Mouse (Mus musculus): ENCODE results near the gene Kif9. TPM values are rescaled to one million over a fixed set of nuclear protein-coding genes. Genes with fewer than 3 reads are reported as not detected.

Kif9 gene
- polyA plus RNA-seq (2016; fragmentation: Nextera tagmentation; extraction: Ambion mirVana) = 0.74 and 0.86 TPM in 2 replicates

DNA sequence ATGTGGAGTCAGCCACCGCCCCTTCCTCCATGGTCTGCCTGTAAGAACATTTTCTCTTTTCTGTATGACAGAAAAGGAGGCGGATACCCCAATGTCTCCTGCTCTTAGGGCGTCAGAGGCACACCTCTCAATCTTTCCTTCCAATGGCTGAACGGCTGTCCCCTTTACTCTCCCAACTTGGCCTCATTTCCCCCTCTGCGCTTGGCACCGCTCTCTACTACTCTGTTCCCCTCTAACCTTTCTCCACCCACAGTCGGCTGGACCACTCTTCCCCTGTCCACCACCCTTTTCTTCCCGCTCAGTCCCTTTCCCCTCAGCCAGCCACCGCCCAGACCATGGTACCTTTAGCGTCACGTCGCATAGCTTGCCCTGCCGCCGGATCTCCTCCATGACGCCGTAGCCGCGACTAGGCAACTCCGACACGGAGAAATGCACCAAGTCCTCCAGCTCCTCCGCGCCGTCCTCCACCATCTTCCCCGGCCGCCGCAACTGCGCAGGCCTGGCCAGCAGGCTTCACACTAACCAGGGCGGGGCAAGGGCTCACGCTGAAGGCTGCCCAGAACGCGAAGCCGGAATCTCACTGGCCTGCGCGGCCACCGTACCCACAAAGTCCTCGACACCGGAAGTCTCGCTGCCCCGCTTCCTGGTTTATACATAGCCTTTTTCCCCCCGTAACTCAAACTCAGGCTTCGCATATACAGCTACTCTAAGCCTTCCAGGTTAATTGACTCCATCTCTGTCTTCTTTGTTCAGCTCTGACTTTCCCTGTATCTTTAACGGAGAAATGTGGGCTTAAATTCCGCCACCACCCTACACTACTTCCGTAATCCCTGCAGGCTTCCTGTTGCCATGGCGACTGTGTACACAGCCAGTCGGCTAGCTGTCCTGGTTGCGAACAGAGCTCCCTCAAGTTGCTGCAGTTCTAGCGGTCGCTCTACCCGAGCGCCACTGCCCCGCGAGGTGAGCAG is at the start of gene Kif9, which contains the start of gene Klhl18:
Gene Kif9 (plus strand): TSS at position 835 of the 968 bp plus-strand sequence.
Gene Klhl18 (minus strand): TSS at position 571 of the 968 bp plus-strand sequence.
- under 1% methylated on average over 53 of the region's 53 CpGs for WGBS
- ATAC-seq (ENCODE audit: insufficient number of reproducible peaks, low FRiP score) = peak; percentile 99
- Histone ChIP-seq H3K9ac (peak within 1 kb of the TSS; percentile 79), H3K9me3 (replicated peaks) (no peaks in the 10 kb centered on the region), H3K36me3 (peaks cover 11% of the 10 kb centered on the region; the same call in 1 of the 2 replicates), H3K27me3 (replicated peaks) (peaks cover 18% of the 10 kb centered on the region), H3K4me2 (peak within 1 kb of the TSS; percentile 85), H3K4me3 (peak within 1 kb of the TSS; percentile 74), H3K27ac (ENCODE audit: poor library complexity, severe bottlenecking) (peak within 1 kb of the TSS; percentile 89), H3K4me1 (replicated peaks) (peaks cover 18% of the 10 kb centered on the region)

- peaks cover 68% of the 10 kb centered on the region for H3K36me3 ChIP-seq
- no peak overlapping the region for H3K9ac ChIP-seq
- H3K4me3 ChIP-seq = no peak overlapping the region
- no peaks in the 10 kb centered on the region for H3K27me3 ChIP-seq (replicated peaks)
- no peak overlapping the region for H3K27ac ChIP-seq (ENCODE audit: poor library complexity, severe bottlenecking)
- H3K9me3 ChIP-seq (replicated peaks) = no peaks in the 10 kb centered on the region
- no peaks in the 10 kb centered on the region for H3K4me1 ChIP-seq (replicated peaks)
- no peak for ATAC-seq (ENCODE audit: insufficient number of reproducible peaks, low FRiP score)
- no peak overlapping the region for H3K4me2 ChIP-seq
- WGBS = 64% methylated on average over 8 of the region's 8 CpGs
Measured at GRCm38 (mm10) chr9:110431241-110431640, 45.5 kb upstream of the Kif9 start.

DNA sequence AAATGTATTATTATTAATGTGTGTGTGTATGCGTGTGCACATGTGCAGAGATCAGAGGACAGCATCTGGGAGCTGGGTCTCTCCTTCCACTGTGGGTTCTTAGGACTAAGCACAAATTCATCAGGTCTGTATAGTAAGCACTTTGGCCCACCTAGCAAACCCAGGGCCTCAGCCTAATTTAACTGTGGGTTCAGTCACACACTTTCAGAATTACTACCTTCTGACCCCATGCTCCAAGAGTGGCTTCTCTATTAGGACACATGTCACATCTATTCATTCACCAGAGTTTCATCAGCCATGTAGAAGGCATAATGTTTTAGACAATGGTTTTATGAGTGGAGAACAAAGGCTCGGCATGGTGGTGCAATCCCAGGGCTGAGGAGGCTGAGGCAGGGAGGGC is 43.7 kb upstream of the Kif9 start:
- Histone ChIP-seq H3K27ac (ENCODE audit: poor library complexity, severe bottlenecking) (no peak overlapping the region), H3K36me3 (peaks cover 71% of the 10 kb centered on the region), H3K9ac (no peak overlapping the region), H3K27me3 (replicated peaks) (no peaks in the 10 kb centered on the region), H3K4me1 (replicated peaks) (no peaks in the 10 kb centered on the region), H3K4me2 (no peak overlapping the region), H3K4me3 (no peak overlapping the region), H3K9me3 (replicated peaks) (no peaks in the 10 kb centered on the region)
- 90% methylated on average over 2 of the region's 2 CpGs for WGBS
- no peak for ATAC-seq (ENCODE audit: insufficient number of reproducible peaks, low FRiP score)

- no peak for ATAC-seq (ENCODE audit: insufficient number of reproducible peaks, low FRiP score)
- Histone ChIP-seq H3K9me3 (replicated peaks) (no peaks in the 10 kb centered on the region), H3K27me3 (replicated peaks) (no peaks in the 10 kb centered on the region), H3K4me3 (no peak overlapping the region), H3K4me2 (no peak overlapping the region), H3K36me3 (peaks cover 55% of the 10 kb centered on the region), H3K9ac (no peak overlapping the region), H3K27ac (ENCODE audit: poor library complexity, severe bottlenecking) (no peak overlapping the region), H3K4me1 (replicated peaks) (no peaks in the 10 kb centered on the region)
- 90% methylated on average over 11 of the region's 11 CpGs for WGBS
Measured at GRCm38 (mm10) chr9:110436041-110436440, 40.7 kb upstream of the Kif9 start.

- Histone ChIP-seq H3K9ac (no peak overlapping the region), H3K4me2 (no peak overlapping the region), H3K27me3 (replicated peaks) (no peaks in the 10 kb centered on the region), H3K36me3 (peaks cover 60% of the 10 kb centered on the region), H3K4me3 (no peak overlapping the region), H3K4me1 (replicated peaks) (no peaks in the 10 kb centered on the region), H3K27ac (ENCODE audit: poor library complexity, severe bottlenecking) (no peak overlapping the region), H3K9me3 (replicated peaks) (no peaks in the 10 kb centered on the region)
- ATAC-seq (ENCODE audit: insufficient number of reproducible peaks, low FRiP score) = no peak
- 49% methylated on average over 5 of the region's 5 CpGs for WGBS
Measured at GRCm38 (mm10) chr9:110440049-110440448, 36.7 kb upstream of the Kif9 start.

GRCm38 (mm10) chr9:110440559-110440958 is 36.2 kb upstream of the Kif9 start:
- H3K4me2 ChIP-seq = no peak overlapping the region
- no peaks in the 10 kb centered on the region for H3K9me3 ChIP-seq (replicated peaks)
- ATAC-seq (ENCODE audit: insufficient number of reproducible peaks, low FRiP score) = no peak
- WGBS = 87% methylated on average over 6 of the region's 6 CpGs
- no peaks in the 10 kb centered on the region for H3K4me1 ChIP-seq (replicated peaks)
- H3K27me3 ChIP-seq (replicated peaks) = no peaks in the 10 kb centered on the region
- H3K27ac ChIP-seq (ENCODE audit: poor library complexity, severe bottlenecking) = no peak overlapping the region
- H3K36me3 ChIP-seq = peaks cover 55% of the 10 kb centered on the region
- no peak overlapping the region for H3K9ac ChIP-seq
- H3K4me3 ChIP-seq = no peak overlapping the region

DNA sequence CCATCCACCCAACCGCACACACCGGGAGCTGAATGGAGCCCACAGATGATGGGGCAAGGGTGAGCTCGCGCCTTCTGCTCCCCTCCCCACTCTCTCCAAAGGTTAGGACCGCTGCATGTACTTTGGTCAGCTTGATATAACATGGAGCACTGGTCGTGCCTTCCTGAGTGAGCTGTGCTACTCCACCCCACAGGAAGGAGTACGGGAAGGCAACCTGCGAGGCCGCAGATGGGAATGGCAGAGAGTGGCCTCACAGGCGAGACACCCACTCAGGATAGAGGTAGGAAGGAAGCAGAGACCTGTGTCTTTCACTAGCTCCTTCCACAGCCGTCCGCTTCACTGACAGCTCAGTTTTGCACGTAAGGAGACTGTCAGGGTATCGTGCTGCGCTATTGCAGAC is 28.4 kb upstream of the Kif9 start:
- H3K9ac ChIP-seq = no peak overlapping the region
- H3K27ac ChIP-seq (ENCODE audit: poor library complexity, severe bottlenecking) = no peak overlapping the region
- no peak for ATAC-seq (ENCODE audit: insufficient number of reproducible peaks, low FRiP score)
- no peaks in the 10 kb centered on the region for H3K27me3 ChIP-seq (replicated peaks)
- H3K9me3 ChIP-seq (replicated peaks) = no peaks in the 10 kb centered on the region
- H3K4me2 ChIP-seq = no peak overlapping the region
- no peaks in the 10 kb centered on the region for H3K4me1 ChIP-seq (replicated peaks)
- no peak overlapping the region for H3K4me3 ChIP-seq
- WGBS = 79% methylated on average over 15 of the region's 15 CpGs
- H3K36me3 ChIP-seq = peaks cover 30% of the 10 kb centered on the region

- Histone ChIP-seq H3K27me3 (replicated peaks) (no peaks in the 10 kb centered on the region), H3K4me1 (replicated peaks) (no peaks in the 10 kb centered on the region), H3K9me3 (replicated peaks) (no peaks in the 10 kb centered on the region), H3K36me3 (peaks cover 25% of the 10 kb centered on the region), H3K4me2 (no peak overlapping the region), H3K4me3 (no peak overlapping the region), H3K9ac (no peak overlapping the region), H3K27ac (ENCODE audit: poor library complexity, severe bottlenecking) (no peak overlapping the region)
- WGBS = 32% methylated on average over 11 of the region's 11 CpGs
- peak; percentile 33; the same call in 1 of the 2 replicates for ATAC-seq (ENCODE audit: insufficient number of reproducible peaks, low FRiP score)
Measured at GRCm38 (mm10) chr9:110448857-110449617, 27.7 kb upstream of the Kif9 start.

- Histone ChIP-seq H3K27ac (ENCODE audit: poor library complexity, severe bottlenecking) (no peak overlapping the region), H3K36me3 (peaks cover 19% of the 10 kb centered on the region), H3K4me3 (no peak overlapping the region), H3K9me3 (replicated peaks) (no peaks in the 10 kb centered on the region), H3K4me2 (no peak overlapping the region), H3K27me3 (replicated peaks) (no peaks in the 10 kb centered on the region), H3K9ac (no peak overlapping the region), H3K4me1 (replicated peaks) (peaks cover 4% of the 10 kb centered on the region; the same call in 1 of the 2 replicates)
- WGBS = 69% methylated on average over 3 of the region's 3 CpGs
- ATAC-seq (ENCODE audit: insufficient number of reproducible peaks, low FRiP score) = no peak
Measured at GRCm38 (mm10) chr9:110452523-110452922, 24.2 kb upstream of the Kif9 start.

DNA sequence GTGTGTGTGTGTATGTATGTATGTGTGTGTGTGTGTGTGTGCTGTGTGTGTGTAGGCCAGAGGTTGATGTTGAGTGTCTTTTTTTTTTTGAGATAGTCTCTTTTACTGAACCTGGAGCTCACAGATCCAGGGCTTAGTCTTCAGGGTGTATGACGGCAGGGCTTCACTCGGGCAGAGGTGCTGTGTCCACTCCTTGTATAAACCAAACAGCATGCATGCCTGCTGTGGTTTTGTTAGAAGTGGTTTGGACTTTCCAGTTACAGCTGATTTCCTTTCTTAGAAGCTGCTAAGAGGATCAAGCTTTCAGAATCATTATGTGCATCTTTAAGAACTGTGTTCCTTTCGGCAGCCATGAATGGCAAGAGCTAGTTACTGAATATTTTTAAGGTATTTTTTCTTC is 18.8 kb upstream of the Kif9 start:
- Histone ChIP-seq H3K27ac (ENCODE audit: poor library complexity, severe bottlenecking) (no peak overlapping the region), H3K9me3 (replicated peaks) (no peaks in the 10 kb centered on the region), H3K4me2 (no peak overlapping the region), H3K4me1 (replicated peaks) (peaks cover 18% of the 10 kb centered on the region), H3K27me3 (replicated peaks) (no peaks in the 10 kb centered on the region), H3K36me3 (peaks cover 14% of the 10 kb centered on the region), H3K4me3 (no peak overlapping the region), H3K9ac (no peak overlapping the region)
- 87% methylated on average over 3 of the region's 3 CpGs for WGBS
- no peak for ATAC-seq (ENCODE audit: insufficient number of reproducible peaks, low FRiP score)

- peaks cover 18% of the 10 kb centered on the region for H3K4me1 ChIP-seq (replicated peaks)
- H3K9me3 ChIP-seq (replicated peaks) = no peaks in the 10 kb centered on the region
- peak overlapping the region; percentile 43 for H3K27ac ChIP-seq (ENCODE audit: poor library complexity, severe bottlenecking)
- no peak overlapping the region for H3K4me2 ChIP-seq
- no peak overlapping the region for H3K9ac ChIP-seq
- ATAC-seq (ENCODE audit: insufficient number of reproducible peaks, low FRiP score) = no peak
- H3K4me3 ChIP-seq = no peak overlapping the region
- peaks cover 19% of the 10 kb centered on the region for H3K36me3 ChIP-seq
- WGBS = 19% methylated on average over 2 of the region's 2 CpGs
- H3K27me3 ChIP-seq (replicated peaks) = no peaks in the 10 kb centered on the region
Measured at GRCm38 (mm10) chr9:110459145-110459727, 17.5 kb upstream of the Kif9 start.

Data from heart, embryonic 12.5 days (tissue).